Mouse (Mus musculus) embryonic facial prominence, embryonic 11.5 days (tissue): ENCODE results near the gene Kif5a. TPM values are rescaled to one million over a fixed set of nuclear protein-coding genes. Genes with fewer than 3 reads are reported as not detected.

Source experiments
- ATAC-seq: fragments of 200-750 bp; cut with Nextera tagmentation; replicated peaks from 2 replicates; pipeline ENCODE4 v1.8.0; 2017; ENCODE audit warnings: low read depth; ENCODE audit not compliant: insufficient number of reproducible peaks, low FRiP score, low TSS enrichment
- DNase-seq: peaks from one replicate; pipeline ENCODE4 v3.0.0-alpha.2; 2015; ENCODE audit warnings: low spot score
- H3K27ac ChIP-seq: fragments of 300-500 bp; sonication (generic); replicated peaks from 2 replicates; pipeline ENCODE4 v1.5.1; 2014; ENCODE audit warnings: mild to moderate bottlenecking, low read depth, low read length, control low read depth
- H3K27me3 ChIP-seq: fragments of 300-500 bp; sonication (generic); 2 replicates; pipeline ENCODE4 v1.6.1; 2014; ENCODE audit warnings: mild to moderate bottlenecking, low read length, moderate library complexity, mixed read lengths; ENCODE audit not compliant: control insufficient read depth, insufficient read depth
- H3K36me3 ChIP-seq: fragments of 300-500 bp; sonication (generic); replicated peaks from 2 replicates; pipeline ENCODE4 v1.6.1; 2014; ENCODE audit warnings: low read depth, mild to moderate bottlenecking, low read length, moderate library complexity, mixed read lengths; ENCODE audit not compliant: control insufficient read depth, insufficient read depth
- H3K4me1 ChIP-seq: fragments of 300-500 bp; sonication (generic); 2 replicates; pipeline ENCODE4 v1.6.1; 2014; ENCODE audit warnings: low read length, mixed read lengths; ENCODE audit not compliant: control insufficient read depth, insufficient read depth
- H3K4me2 ChIP-seq: fragments of 300-500 bp; sonication (generic); 2 replicates; pipeline ENCODE4 v1.6.1; 2014; ENCODE audit warnings: low read depth, mild to moderate bottlenecking, control low read depth, low read length, moderate library complexity
- H3K4me3 ChIP-seq: fragments of 300-500 bp; sonication (generic); 2 replicates; pipeline ENCODE4 v1.5.1; 2014; ENCODE audit warnings: low read depth, low read length, control low read depth
- H3K9ac ChIP-seq: fragments of 300-500 bp; sonication (generic); replicated peaks from 2 replicates; pipeline ENCODE4 v1.6.1; 2014; ENCODE audit warnings: mild to moderate bottlenecking, control low read depth, low read length
- H3K9me3 ChIP-seq: fragments of 300-500 bp; sonication (generic); replicated peaks from 2 replicates; pipeline ENCODE4 v1.6.1; 2016; ENCODE audit warnings: mild to moderate bottlenecking, low read length, inconsistent platforms, mixed read lengths; ENCODE audit not compliant: control insufficient read depth
- WGBS: fragments of 180-500 bp; shearing (Covaris S2); extraction: QIAGEN DNeasy Blood & Tissue Kit; methylation state at CpG from one replicate; pipeline ENCODE4 v1.1.7; 2014; 5-methylcytosine and 5-hydroxymethylcytosine counted together
- polyA plus RNA-seq: library from polyadenylated mRNA; unstranded; fragments of >200 nt; fragmentation: Nextera tagmentation; extraction: Ambion mirVana; gene quantifications from 2 replicates; pipeline ENCODE4 v1.2.1, GENCODE M21; 2014

The Kif5a gene
- polyA plus RNA-seq, 1 experiment from 2014 or later = 10.4 TPM

GRCm38 (mm10) chr10:127185101-127185500 lies 78.0 kb downstream of the Kif5a start:
- 64% methylated on average over 9 of the region's 9 CpGs for WGBS
- no peak for ATAC-seq
- Histone ChIP-seq H3K36me3 (no peaks in the 10 kb centered on the region), H3K4me2 (no peak overlapping the region), H3K9me3 (no peaks in the 10 kb centered on the region), H3K27ac (no peak overlapping the region), H3K4me3 (no peak overlapping the region), H3K9ac (no peak overlapping the region), H3K4me1 (peaks cover 2% of the 10 kb centered on the region; the same call in 1 of the 2 replicates), H3K27me3 (peaks cover 8% of the 10 kb centered on the region)
- DNase-seq = no peak

- H3K27ac ChIP-seq = no peak overlapping the region
- H3K4me3 ChIP-seq = no peak overlapping the region; the same call in 1 of the 2 replicates
- ATAC-seq (no peak), DNase-seq (peak; percentile 42)
- no peak overlapping the region for H3K9ac ChIP-seq
- peaks cover 20% of the 10 kb centered on the region for H3K27me3 ChIP-seq
- H3K36me3 ChIP-seq = no peaks in the 10 kb centered on the region
- H3K4me2 ChIP-seq = peak overlapping the region; percentile 22; the same call in 1 of the 2 replicates
- 9% methylated on average over 20 of the region's 20 CpGs for WGBS
- H3K9me3 ChIP-seq = no peaks in the 10 kb centered on the region
- 0 out of 2 replicates have a peak, but pooled peaks cover 2% of the 10 kb centered on the region for H3K4me1 ChIP-seq
Measured at GRCm38 (mm10) chr10:127183759-127184158, 79.4 kb downstream of the Kif5a start.

GRCm38 (mm10) chr10:127182624-127183023 lies 80.5 kb downstream of the Kif5a start:
- Histone ChIP-seq H3K27ac (no peak overlapping the region), H3K4me3 (no peak overlapping the region), H3K9ac (no peak overlapping the region), H3K27me3 (peaks cover 25% of the 10 kb centered on the region), H3K4me2 (no peak overlapping the region), H3K36me3 (no peaks in the 10 kb centered on the region), H3K4me1 (peaks cover 5% of the 10 kb centered on the region; the same call in 1 of the 2 replicates), H3K9me3 (no peaks in the 10 kb centered on the region)
- 95% methylated on average over 4 of the region's 4 CpGs for WGBS
- ATAC-seq = no peak
- no peak for DNase-seq

- Histone ChIP-seq H3K9ac (no peak overlapping the region), H3K4me1 (peaks cover 5% of the 10 kb centered on the region; the same call in 1 of the 2 replicates), H3K4me2 (no peak overlapping the region), H3K4me3 (no peak overlapping the region), H3K27me3 (peaks cover 25% of the 10 kb centered on the region), H3K27ac (no peak overlapping the region), H3K9me3 (no peaks in the 10 kb centered on the region), H3K36me3 (no peaks in the 10 kb centered on the region)
- no peak for ATAC-seq
- DNase-seq = no peak
- 54% methylated on average over 6 of the region's 6 CpGs for WGBS
Measured at GRCm38 (mm10) chr10:127181566-127181965, 81.6 kb downstream of the Kif5a start.

- WGBS = 12% methylated on average over 3 of the region's 3 CpGs
- no peak for DNase-seq
- Histone ChIP-seq H3K36me3 (no peaks in the 10 kb centered on the region), H3K9me3 (no peaks in the 10 kb centered on the region), H3K27ac (no peak overlapping the region), H3K4me1 (peaks cover 5% of the 10 kb centered on the region; the same call in 1 of the 2 replicates), H3K9ac (no peak overlapping the region), H3K4me2 (no peak overlapping the region), H3K4me3 (no peak overlapping the region), H3K27me3 (peaks cover 27% of the 10 kb centered on the region)
- ATAC-seq = no peak
Measured at GRCm38 (mm10) chr10:127180695-127181047, 82.5 kb downstream of the Kif5a start.

GRCm38 (mm10) chr10:127179871-127180694 lies 83.1 kb downstream of the Kif5a start, which contains the start of gene Slc26a10:
Gene Slc26a10, minus strand, starts transcription at chr10:127180645.
- no peak within 1 kb of the TSS for H3K27ac ChIP-seq
- H3K9me3 ChIP-seq = no peaks in the 10 kb centered on the region
- H3K27me3 ChIP-seq = peaks cover 27% of the 10 kb centered on the region
- no peak within 1 kb of the TSS for H3K4me3 ChIP-seq
- H3K36me3 ChIP-seq = no peaks in the 10 kb centered on the region
- peak within 1 kb of the TSS; percentile 39 for H3K4me2 ChIP-seq
- H3K9ac ChIP-seq = no peak within 1 kb of the TSS
- WGBS = 1% methylated on average over 34 of the region's 34 CpGs
- H3K4me1 ChIP-seq = peaks cover 5% of the 10 kb centered on the region; the same call in 1 of the 2 replicates
- ATAC-seq (no peak), DNase-seq (peak; percentile 25)

GRCm38 (mm10) chr10:127178286-127179027 lies 84.7 kb downstream of the Kif5a start:
- 4% methylated on average over 41 of the region's 41 CpGs for WGBS
- H3K27me3 ChIP-seq = peaks cover 27% of the 10 kb centered on the region
- no peaks in the 10 kb centered on the region for H3K36me3 ChIP-seq
- H3K4me2 ChIP-seq = peak overlapping the region; percentile 45
- no peak for DNase-seq
- no peaks in the 10 kb centered on the region for H3K9me3 ChIP-seq
- H3K9ac ChIP-seq = no peak overlapping the region
- no peak overlapping the region for H3K27ac ChIP-seq
- ATAC-seq = no peak
- H3K4me3 ChIP-seq = peak overlapping the region; percentile 17; the same call in 1 of the 2 replicates
- peaks cover 2% of the 10 kb centered on the region; the same call in 1 of the 2 replicates for H3K4me1 ChIP-seq
